Mouse (Mus musculus): ENCODE measurements around the gene Fbxw21. TPM values are rescaled to one million over a fixed set of nuclear protein-coding genes. Genes with fewer than 3 reads are reported as not detected.

The Fbxw21 gene
- total and polyA plus RNA-seq, 3 experiments, result 0.11 TPM; not detected in 2

DNA sequence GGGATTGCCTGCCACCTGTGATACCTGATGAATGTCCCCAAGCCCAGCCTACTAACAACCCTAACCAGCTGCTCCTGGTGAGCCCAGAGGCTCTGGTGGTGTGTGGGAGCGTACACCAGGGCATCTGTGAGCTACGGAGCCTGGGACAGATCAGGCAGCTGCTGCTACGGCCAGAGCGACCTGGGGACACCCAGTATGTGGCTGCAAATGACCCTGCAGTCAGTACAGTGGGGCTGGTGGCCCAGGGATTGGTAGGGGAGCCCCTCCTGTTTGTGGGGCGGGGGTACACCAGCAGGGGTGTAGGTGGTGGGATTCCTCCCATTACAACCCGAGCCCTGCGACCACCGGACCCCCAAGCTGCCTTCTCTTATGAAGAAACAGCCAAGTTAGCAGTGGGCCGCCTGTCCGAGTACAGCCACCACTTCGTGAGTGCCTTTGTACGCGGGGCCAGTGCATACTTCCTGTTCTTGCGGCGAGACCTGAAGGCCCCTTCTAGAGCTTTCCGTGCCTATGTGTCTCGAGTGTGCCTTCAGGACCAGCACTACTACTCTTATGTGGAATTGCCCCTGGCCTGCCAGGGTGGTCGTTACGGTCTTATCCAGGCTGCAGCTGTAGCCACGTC is 61.4 kb downstream of the Fbxw21 start:
- TF ChIP-seq CTCF (IDR thresholded peaks at IDR 0.05; ENCODE audit: low read depth, low read length) (no peak), TAL1 (conservative IDR thresholded peaks at IDR 0.05; ENCODE audit: low read depth, low read length) (no peak), POLR2AphosphoS5 (IDR thresholded peaks at IDR 0.05; ENCODE audit: insufficient replicate concordance, low read depth, low read length) (no peak), GATA1 (IDR thresholded peaks at IDR 0.05; ENCODE audit: borderline replicate concordance, low read length) (no peak), GATA2 (IDR thresholded peaks at IDR 0.05; ENCODE audit: borderline replicate concordance, low read depth, low read length) (no peak)
- no peaks in the 10 kb centered on the region for H3K36me3 ChIP-seq (replicated peaks)
- no peak overlapping the region for H3K4me3 ChIP-seq (ENCODE audit: low read depth, low read length)
- DNase-seq (ENCODE audit: low spot score) (no peak), ATAC-seq (ENCODE audit: extremely low read depth, insufficient number of reproducible peaks, low FRiP score, poor library complexity, severe bottlenecking) (no peak)
- H3K9me3 ChIP-seq (replicated peaks), result peaks cover 5% of the 10 kb centered on the region
- peaks cover 51% of the 10 kb centered on the region for H3K27me3 ChIP-seq (ENCODE audit: insufficient read depth, low read length)
- H3K4me1 ChIP-seq (ENCODE audit: insufficient read depth, low read depth, low read length), result no peaks in the 10 kb centered on the region; the same call in 1 of the 2 replicates

DNA sequence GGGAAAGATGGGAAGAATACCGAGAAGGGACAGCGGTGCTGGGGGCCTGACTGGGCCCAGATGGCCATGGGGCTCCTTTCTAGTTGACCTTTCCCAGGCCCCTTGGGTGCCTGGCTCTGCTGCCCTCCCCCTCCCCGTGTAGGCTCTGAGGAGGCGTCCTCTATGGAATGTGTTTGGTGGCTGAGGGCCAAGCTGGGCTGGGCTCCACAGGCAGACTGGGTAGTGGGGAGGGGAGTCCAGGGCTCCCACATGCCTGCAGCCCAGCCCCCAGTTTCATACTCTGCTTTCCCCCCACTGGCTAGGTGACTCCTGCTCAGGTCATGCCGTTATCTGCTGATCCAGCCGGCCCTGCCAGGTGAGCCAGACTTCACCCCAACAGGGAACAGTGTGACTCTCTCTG is 62.9 kb downstream of the Fbxw21 start:
- TF ChIP-seq CTCF (IDR thresholded peaks at IDR 0.05; ENCODE audit: low read depth, low read length), result no peak
- no peak for TF ChIP-seq TAL1 (conservative IDR thresholded peaks at IDR 0.05; ENCODE audit: low read depth, low read length)
- no peak for TF ChIP-seq GATA1 (IDR thresholded peaks at IDR 0.05; ENCODE audit: borderline replicate concordance, low read length)
- no peak for TF ChIP-seq POLR2AphosphoS5 (IDR thresholded peaks at IDR 0.05; ENCODE audit: insufficient replicate concordance, low read depth, low read length)
- no peak for TF ChIP-seq GATA2 (IDR thresholded peaks at IDR 0.05; ENCODE audit: borderline replicate concordance, low read depth, low read length)
- H3K4me3 ChIP-seq (ENCODE audit: low read depth, low read length), result no peak overlapping the region
- peaks cover 3% of the 10 kb centered on the region; the same call in 1 of the 2 replicates for H3K4me1 ChIP-seq (ENCODE audit: insufficient read depth, low read depth, low read length)
- peaks cover 58% of the 10 kb centered on the region for H3K27me3 ChIP-seq (ENCODE audit: insufficient read depth, low read length)
- H3K36me3 ChIP-seq (replicated peaks), result no peaks in the 10 kb centered on the region
- peaks cover 10% of the 10 kb centered on the region for H3K9me3 ChIP-seq (replicated peaks)
- DNase-seq (ENCODE audit: low spot score) (no peak), ATAC-seq (ENCODE audit: extremely low read depth, insufficient number of reproducible peaks, low FRiP score, poor library complexity, severe bottlenecking) (no peak)

DNA sequence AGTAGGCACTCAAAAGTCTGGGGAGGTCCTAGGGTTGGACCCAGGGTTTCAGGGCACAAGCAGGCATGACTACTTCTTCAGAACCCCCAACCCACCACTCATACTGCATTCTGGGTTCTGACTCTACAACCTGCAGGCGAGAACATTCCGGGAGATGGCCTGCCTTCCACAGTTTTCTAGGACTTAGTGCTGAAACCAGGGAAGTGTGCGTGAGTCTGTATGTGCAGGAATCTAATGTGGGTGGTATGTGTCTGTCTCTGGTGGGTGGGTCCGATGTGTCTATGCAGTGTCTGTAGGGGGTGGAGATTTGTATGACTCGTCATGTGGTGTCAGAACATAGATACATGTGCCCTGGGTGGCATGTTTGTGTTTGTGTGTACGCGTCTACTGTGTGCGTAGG is 63.5 kb downstream of the Fbxw21 start:
- ATAC-seq (ENCODE audit: extremely low read depth, insufficient number of reproducible peaks, low FRiP score, poor library complexity, severe bottlenecking), result no peak
- H3K27me3 ChIP-seq (ENCODE audit: insufficient read depth, low read length), result peaks cover 58% of the 10 kb centered on the region

DNA sequence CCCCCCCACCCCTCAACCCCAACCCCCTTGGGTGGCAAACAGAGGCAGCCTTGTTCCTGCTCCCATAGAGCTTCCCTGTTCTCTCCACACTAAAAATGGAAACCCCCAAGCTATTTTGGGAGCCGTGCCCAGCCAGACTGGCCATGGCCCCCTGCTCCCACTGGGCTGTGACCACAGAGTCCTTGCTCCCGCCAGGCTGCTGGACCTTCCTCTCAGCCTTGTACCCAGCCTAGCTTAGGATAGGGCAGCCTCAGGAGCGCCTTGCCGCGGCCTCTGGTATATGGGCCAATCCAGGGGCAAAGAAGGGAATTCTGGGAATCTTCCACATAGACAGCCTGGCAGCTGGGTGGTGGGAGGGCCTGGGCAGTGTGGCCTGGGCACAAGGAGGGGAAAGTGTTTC is 64.0 kb downstream of the Fbxw21 start:
- peaks cover 58% of the 10 kb centered on the region for H3K27me3 ChIP-seq (ENCODE audit: insufficient read depth, low read length)
- peaks cover 3% of the 10 kb centered on the region; the same call in 1 of the 2 replicates for H3K4me1 ChIP-seq (ENCODE audit: insufficient read depth, low read depth, low read length)
- peaks cover 10% of the 10 kb centered on the region for H3K9me3 ChIP-seq (replicated peaks)
- no peak overlapping the region for H3K4me3 ChIP-seq (ENCODE audit: low read depth, low read length)
- peaks cover 6% of the 10 kb centered on the region for H3K36me3 ChIP-seq (replicated peaks)
- no peak for TF ChIP-seq GATA2 (IDR thresholded peaks at IDR 0.05; ENCODE audit: borderline replicate concordance, low read depth, low read length)
- DNase-seq (ENCODE audit: low spot score) (no peak), ATAC-seq (ENCODE audit: extremely low read depth, insufficient number of reproducible peaks, low FRiP score, poor library complexity, severe bottlenecking) (no peak)

More for the DNA sequence above, 63.5 kb downstream of the Fbxw21 start:
- TF ChIP-seq POLR2AphosphoS5 (IDR thresholded peaks at IDR 0.05; ENCODE audit: insufficient replicate concordance, low read depth, low read length) (no peak), TAL1 (conservative IDR thresholded peaks at IDR 0.05; ENCODE audit: low read depth, low read length) (no peak), GATA2 (IDR thresholded peaks at IDR 0.05; ENCODE audit: borderline replicate concordance, low read depth, low read length) (no peak), GATA1 (IDR thresholded peaks at IDR 0.05; ENCODE audit: borderline replicate concordance, low read length) (no peak), CTCF (IDR thresholded peaks at IDR 0.05; ENCODE audit: low read depth, low read length) (no peak)
- peaks cover 3% of the 10 kb centered on the region; the same call in 1 of the 2 replicates for H3K4me1 ChIP-seq (ENCODE audit: insufficient read depth, low read depth, low read length)
- peaks cover 10% of the 10 kb centered on the region for H3K9me3 ChIP-seq (replicated peaks)
- no peak for DNase-seq (ENCODE audit: low spot score)
- peaks cover under 1% of the 10 kb centered on the region for H3K36me3 ChIP-seq (replicated peaks)
- no peak overlapping the region for H3K4me3 ChIP-seq (ENCODE audit: low read depth, low read length)

DNA sequence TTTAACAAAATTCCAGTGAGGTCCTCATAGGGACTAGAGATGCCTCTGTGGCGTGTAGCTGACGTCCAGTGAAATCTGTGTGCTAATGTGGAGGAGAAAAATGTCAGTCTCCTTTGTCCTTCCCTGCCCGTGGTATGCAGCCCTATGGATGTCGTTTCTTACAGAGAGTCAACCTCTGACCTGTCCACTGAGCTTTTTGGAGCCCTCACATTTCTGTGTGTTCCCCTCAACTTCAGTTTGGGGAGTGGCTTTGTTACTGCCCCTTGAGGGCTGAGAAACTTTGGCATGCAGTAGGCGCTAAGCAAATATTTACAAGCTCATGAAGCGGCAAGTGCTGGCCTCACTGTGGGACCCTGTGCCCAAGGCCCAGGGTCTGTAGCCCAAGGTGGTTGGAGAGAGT is 64.5 kb downstream of the Fbxw21 start:
- DNase-seq (ENCODE audit: low spot score) (no peak), ATAC-seq (ENCODE audit: extremely low read depth, insufficient number of reproducible peaks, low FRiP score, poor library complexity, severe bottlenecking) (no peak)
- Histone ChIP-seq H3K9me3 (replicated peaks) (peaks cover 10% of the 10 kb centered on the region), H3K4me3 (ENCODE audit: low read depth, low read length) (no peak overlapping the region), H3K27me3 (ENCODE audit: insufficient read depth, low read length) (peaks cover 58% of the 10 kb centered on the region), H3K36me3 (replicated peaks) (peaks cover 11% of the 10 kb centered on the region), H3K4me1 (ENCODE audit: insufficient read depth, low read depth, low read length) (peaks cover 3% of the 10 kb centered on the region; the same call in 1 of the 2 replicates)
- no peak for TF ChIP-seq GATA2 (IDR thresholded peaks at IDR 0.05; ENCODE audit: borderline replicate concordance, low read depth, low read length)
- no peak for TF ChIP-seq GATA1 (IDR thresholded peaks at IDR 0.05; ENCODE audit: borderline replicate concordance, low read length)
- no peak for TF ChIP-seq CTCF (IDR thresholded peaks at IDR 0.05; ENCODE audit: low read depth, low read length)
- TF ChIP-seq TAL1 (conservative IDR thresholded peaks at IDR 0.05; ENCODE audit: low read depth, low read length), result no peak
- no peak for TF ChIP-seq POLR2AphosphoS5 (IDR thresholded peaks at IDR 0.05; ENCODE audit: insufficient replicate concordance, low read depth, low read length)

DNA sequence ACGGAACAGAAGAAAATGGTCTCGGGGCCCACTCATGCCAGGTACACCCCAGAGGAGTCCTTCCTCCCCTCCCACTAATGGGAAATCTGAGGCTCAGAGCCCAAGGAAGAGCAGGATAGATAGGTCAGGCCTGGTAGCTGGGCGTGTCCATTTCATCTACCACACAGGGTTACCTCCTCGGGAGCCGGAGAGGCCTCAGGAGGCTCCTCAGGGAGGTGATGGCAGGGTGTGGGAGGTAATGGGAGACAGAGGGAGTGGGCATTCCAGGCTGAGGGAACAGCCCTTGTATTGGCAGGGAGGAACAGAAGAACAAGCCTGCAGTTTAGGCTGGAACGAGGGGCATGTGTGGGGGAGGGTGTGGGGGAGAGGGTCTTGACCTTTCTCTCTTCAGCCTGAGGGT is 65.0 kb downstream of the Fbxw21 start:
- H3K9me3 ChIP-seq (replicated peaks), result peaks cover 10% of the 10 kb centered on the region
- H3K4me1 ChIP-seq (ENCODE audit: insufficient read depth, low read depth, low read length), result peaks cover 3% of the 10 kb centered on the region; the same call in 1 of the 2 replicates
- ATAC-seq (ENCODE audit: extremely low read depth, insufficient number of reproducible peaks, low FRiP score, poor library complexity, severe bottlenecking) (no peak), DNase-seq (ENCODE audit: low spot score) (no peak)
- TF ChIP-seq GATA1 (IDR thresholded peaks at IDR 0.05; ENCODE audit: borderline replicate concordance, low read length), result no peak
- no peak for TF ChIP-seq TAL1 (conservative IDR thresholded peaks at IDR 0.05; ENCODE audit: low read depth, low read length)
- no peak for TF ChIP-seq POLR2AphosphoS5 (IDR thresholded peaks at IDR 0.05; ENCODE audit: insufficient replicate concordance, low read depth, low read length)
- TF ChIP-seq CTCF (IDR thresholded peaks at IDR 0.05; ENCODE audit: low read depth, low read length), result no peak
- TF ChIP-seq GATA2 (IDR thresholded peaks at IDR 0.05; ENCODE audit: borderline replicate concordance, low read depth, low read length), result no peak
- peaks cover 15% of the 10 kb centered on the region for H3K36me3 ChIP-seq (replicated peaks)
- peaks cover 55% of the 10 kb centered on the region for H3K27me3 ChIP-seq (ENCODE audit: insufficient read depth, low read length)
- H3K4me3 ChIP-seq (ENCODE audit: low read depth, low read length), result no peak overlapping the region

All from G1E (cell line).